ENCODE assay signal across 8 mouse cellular contexts in the genomic region with DNA sequence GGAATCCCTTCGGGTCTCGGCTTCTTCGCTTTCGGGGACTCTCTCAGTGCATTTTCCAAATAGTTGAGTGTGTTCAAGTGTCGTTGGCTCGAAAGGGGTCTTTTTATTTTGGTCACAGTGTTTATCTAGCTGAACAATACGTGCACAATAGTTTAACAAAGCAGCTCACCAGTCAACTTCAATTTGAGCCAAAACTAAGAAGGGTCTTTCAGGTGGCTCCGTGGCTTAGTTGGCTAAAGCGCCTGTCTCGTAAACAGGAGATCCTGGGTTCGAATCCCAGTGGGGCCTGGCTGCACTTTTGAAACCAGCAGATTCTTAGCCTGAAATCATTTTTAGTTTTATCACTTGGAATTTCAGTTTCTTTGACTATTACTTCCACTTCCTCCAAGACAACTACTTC. TPM values are rescaled to one million over a fixed set of nuclear protein-coding genes. Genes with fewer than 3 reads are reported as not detected.
DNase-seq lines count a peak whose midpoint lies in the region; ATAC-seq lines count a peak whose summit lies in the region.

No protein-coding gene starts in this region.

- H3K27ac ChIP-seq in forebrain, embryonic 14.5 days (ENCODE audit: low read depth, low read length) = no peak overlapping the region
- no peak overlapping the region for H3K27ac ChIP-seq in limb, embryonic 15.5 days

- ATAC-seq in forebrain, embryonic 14.5 days = no peak
- no peak for ATAC-seq in limb, embryonic 15.5 days (ENCODE audit: insufficient number of reproducible peaks, low FRiP score, low TSS enrichment, low read depth)

- H3K4me1 ChIP-seq in forebrain, embryonic 14.5 days (ENCODE audit: control insufficient read depth, insufficient read depth, low read length) = peaks cover 2% of the 10 kb centered on the region; the same call in 1 of the 2 replicates
- H3K4me1 ChIP-seq in limb, embryonic 15.5 days = peaks cover under 1% of the 10 kb centered on the region; the same call in 1 of the 2 replicates

- no peaks in the 10 kb centered on the region for H3K36me3 ChIP-seq in forebrain, embryonic 14.5 days (ENCODE audit: control insufficient read depth, insufficient read depth, low read length)
- H3K36me3 ChIP-seq in limb, embryonic 15.5 days = no peaks in the 10 kb centered on the region

- DNase-seq in layer of hippocampus, postnatal 36 days = peak; percentile 47 to 57
- no peak for DNase-seq in layer of hippocampus, adult 9-11 months
- peak; percentile 62 for DNase-seq in c-Kit-positive CD71-negative TER-119-negative erythroid progenitor cells, embryonic 14.5 days (ENCODE audit: low read depth)
- DNase-seq in forebrain, embryonic 14.5 days (ENCODE audit: low spot score) = peak; percentile 74
- DNase-seq in right cerebral cortex, postnatal 14 days = peak; percentile 28
- no peak for DNase-seq in spleen, postnatal 4 days (ENCODE audit: low spot score in 2 of 2)
- no peak for DNase-seq in adrenal gland, postnatal 10 days

- no peaks in the 10 kb centered on the region for H3K9me3 ChIP-seq in forebrain, embryonic 14.5 days (replicated peaks; ENCODE audit: control insufficient read depth, low read length)
- H3K9me3 ChIP-seq in limb, embryonic 15.5 days = no peaks in the 10 kb centered on the region

- H3K4me2 ChIP-seq in forebrain, embryonic 14.5 days (ENCODE audit: low read length) = peak overlapping the region; percentile 42
- H3K4me2 ChIP-seq in limb, embryonic 15.5 days = peak overlapping the region; percentile 29

- under 1% methylated on average over 11 of the region's 11 CpGs for WGBS in forebrain, embryonic 14.5 days
- WGBS in limb, embryonic 15.5 days = 3% methylated on average over 11 of the region's 11 CpGs

- H3K27me3 ChIP-seq in forebrain, embryonic 14.5 days (replicated peaks; ENCODE audit: control insufficient read depth, insufficient read depth, low read length) = no peaks in the 10 kb centered on the region
- 0 out of 2 replicates have a peak, but pooled peaks cover 12% of the 10 kb centered on the region for H3K27me3 ChIP-seq in limb, embryonic 15.5 days

- H3K4me3 ChIP-seq in forebrain, embryonic 14.5 days (ENCODE audit: low read depth, low read length) = peak overlapping the region; percentile 28
- H3K4me3 ChIP-seq in limb, embryonic 15.5 days = peak overlapping the region; percentile 31

- H3K9ac ChIP-seq in forebrain, embryonic 14.5 days (ENCODE audit: low read length) = peak overlapping the region; percentile 29; the same call in 1 of the 2 replicates
- H3K9ac ChIP-seq in limb, embryonic 15.5 days = no peak overlapping the region

RNA-seq across cellular contexts. Expression of a gene that starts 28.2 kb away (rescaled TPM):
- not detected for total RNA-seq in layer of hippocampus, postnatal 36 days (2021)
- polyA plus RNA-seq in forebrain, embryonic 14.5 days (2014; fragmentation: Nextera tagmentation; extraction: Ambion mirVana) = not detected in 2 replicates
- polyA plus RNA-seq in limb, embryonic 15.5 days (2015; fragmentation: Nextera tagmentation; extraction: Ambion mirVana) = not detected in 2 replicates
- total RNA-seq in adrenal gland, postnatal 10 days (2021) = not detected

RNA-seq across cellular contexts. Expression of a gene that starts 47.6 kb away (rescaled TPM):
- not detected for total RNA-seq in layer of hippocampus, postnatal 36 days (2021)
- polyA plus RNA-seq in forebrain, embryonic 14.5 days (2014; fragmentation: Nextera tagmentation; extraction: Ambion mirVana) = not detected in 2 replicates
- 0.23 TPM in 1 of 2 replicates, not detected in the other for polyA plus RNA-seq in limb, embryonic 15.5 days (2015; fragmentation: Nextera tagmentation; extraction: Ambion mirVana)
- total RNA-seq in adrenal gland, postnatal 10 days (2021) = under 1 TPM in 1 of 2 experiments, not detected in 1; 0.27 TPM

Comparison
In these comparisons a context has a peak if more than half of its experiments do, and no peak if none do; other contexts are left out.
1. DNase-seq: peak in layer of hippocampus, postnatal 36 days (2 of 2), c-Kit-positive CD71-negative TER-119-negative erythroid progenitor cells, embryonic 14.5 days (single experiment), forebrain, embryonic 14.5 days (single experiment) and right cerebral cortex, postnatal 14 days (single experiment); none in layer of hippocampus, adult 9-11 months (single experiment), spleen, postnatal 4 days (0 of 2) and adrenal gland, postnatal 10 days (single experiment).